Mouse (Mus musculus): ENCODE measurements at regions not wholly inside any gene's neighbourhood (a gene's known extent, or its start where the extent isn't known, plus 50 kb on each side); places are given as distances from the start of the nearest gene placed in this dataset.
A peak's percentile ranks its signal among the peaks of the same experiment; 100 is the strongest.

DNA sequence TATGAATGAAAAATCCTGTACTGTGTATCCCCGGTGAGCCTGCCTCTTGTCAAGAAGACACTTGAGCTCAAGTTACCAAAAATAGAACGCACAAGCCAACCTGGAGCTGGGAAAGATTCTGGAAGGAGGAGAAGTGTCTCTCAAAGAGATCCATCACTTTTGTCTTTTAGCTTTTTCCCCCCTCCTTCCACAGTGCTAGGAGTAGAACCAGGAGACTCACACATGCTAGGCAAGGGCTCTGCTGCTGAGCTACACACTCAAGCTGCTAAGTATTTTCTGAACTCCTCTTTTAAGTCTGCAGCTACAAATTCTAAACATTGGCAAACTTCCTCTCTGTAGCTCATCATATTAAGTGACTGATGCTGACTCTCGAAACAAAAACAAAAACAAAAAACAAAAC lies 176.2 kb upstream of the Atp5g3 start:
- H3K27ac ChIP-seq (replicated peaks), result no peak overlapping the region; the same call in 1 of the 2 replicates
- 0 out of 2 replicates have a peak, but pooled peaks cover 6% of the 10 kb centered on the region for H3K9me3 ChIP-seq
- peak overlapping the region; percentile 27; the same call in 1 of the 2 replicates for H3K4me2 ChIP-seq
- no peak overlapping the region for H3K4me3 ChIP-seq
- 39% methylated on average over 3 of the region's 3 CpGs for WGBS
- ATAC-seq (ENCODE audit: extremely low read depth, insufficient number of reproducible peaks, low FRiP score, low TSS enrichment), result no peak
- H3K27me3 ChIP-seq (replicated peaks), result no peaks in the 10 kb centered on the region
- H3K9ac ChIP-seq, result no peak overlapping the region
- H3K36me3 ChIP-seq, result no peaks in the 10 kb centered on the region
- H3K4me1 ChIP-seq, result peaks cover 31% of the 10 kb centered on the region

DNA sequence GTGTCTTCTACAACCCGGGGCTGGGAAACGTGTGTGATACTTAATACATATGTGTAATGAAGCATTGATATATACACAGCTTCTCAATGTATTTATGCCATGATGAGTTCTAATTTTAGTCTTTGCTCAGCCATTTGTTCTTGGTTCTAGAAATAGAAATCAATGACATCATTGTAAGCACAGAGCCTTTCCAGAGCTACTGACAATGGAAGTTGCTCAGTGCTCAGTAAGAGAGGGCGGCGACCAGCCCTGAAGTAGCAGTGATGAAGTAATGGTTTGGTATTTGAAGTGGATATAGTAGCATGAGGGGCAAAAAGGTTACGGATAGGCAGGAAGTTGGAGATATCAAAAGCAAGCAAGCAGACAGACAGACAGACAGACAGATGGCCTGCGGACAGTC lies 173.8 kb upstream of the Atp5g3 start:
- no peak; the same call in 1 of the 2 replicates for ATAC-seq (ENCODE audit: extremely low read depth, insufficient number of reproducible peaks, low FRiP score, low TSS enrichment)
- Histone ChIP-seq H3K36me3 (no peaks in the 10 kb centered on the region), H3K4me2 (no peak overlapping the region), H3K4me3 (no peak overlapping the region), H3K27me3 (replicated peaks) (no peaks in the 10 kb centered on the region), H3K27ac (replicated peaks) (peak overlapping the region; percentile 76), H3K9me3 (0 out of 2 replicates have a peak, but pooled peaks cover 8% of the 10 kb centered on the region), H3K4me1 (peaks cover 31% of the 10 kb centered on the region), H3K9ac (no peak overlapping the region)
- WGBS, result 47% methylated on average over 6 of the region's 6 CpGs

DNA sequence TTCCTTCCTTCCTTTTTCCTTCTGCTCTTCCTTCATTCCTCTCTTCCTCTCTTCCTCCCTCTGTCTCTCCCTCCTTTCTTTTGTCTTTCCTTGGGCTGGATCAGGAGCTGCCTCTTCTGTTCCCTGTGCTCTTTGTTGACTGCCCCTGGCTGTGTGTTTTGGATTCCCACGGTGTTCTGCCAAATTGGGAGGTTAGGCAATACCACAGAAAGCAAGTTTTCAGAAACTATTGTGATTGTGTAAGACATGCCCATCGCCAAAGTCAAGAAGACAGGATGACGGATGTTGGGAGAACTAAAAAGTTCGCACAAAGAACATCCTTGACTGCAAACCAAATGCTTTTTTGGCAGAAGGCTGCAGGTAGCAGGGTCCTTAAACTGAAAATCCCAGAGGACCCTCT lies 165.6 kb upstream of the Atp5g3 start:
- 75% methylated on average over 4 of the region's 4 CpGs for WGBS
- H3K4me3 ChIP-seq, result no peak overlapping the region
- H3K36me3 ChIP-seq, result no peaks in the 10 kb centered on the region
- no peaks in the 10 kb centered on the region for H3K4me1 ChIP-seq
- no peak for ATAC-seq (ENCODE audit: extremely low read depth, insufficient number of reproducible peaks, low FRiP score, low TSS enrichment)
- H3K9me3 ChIP-seq, result no peaks in the 10 kb centered on the region
- H3K27me3 ChIP-seq (replicated peaks), result no peaks in the 10 kb centered on the region
- no peak overlapping the region for H3K4me2 ChIP-seq
- no peak overlapping the region for H3K9ac ChIP-seq
- no peak overlapping the region for H3K27ac ChIP-seq (replicated peaks)

DNA sequence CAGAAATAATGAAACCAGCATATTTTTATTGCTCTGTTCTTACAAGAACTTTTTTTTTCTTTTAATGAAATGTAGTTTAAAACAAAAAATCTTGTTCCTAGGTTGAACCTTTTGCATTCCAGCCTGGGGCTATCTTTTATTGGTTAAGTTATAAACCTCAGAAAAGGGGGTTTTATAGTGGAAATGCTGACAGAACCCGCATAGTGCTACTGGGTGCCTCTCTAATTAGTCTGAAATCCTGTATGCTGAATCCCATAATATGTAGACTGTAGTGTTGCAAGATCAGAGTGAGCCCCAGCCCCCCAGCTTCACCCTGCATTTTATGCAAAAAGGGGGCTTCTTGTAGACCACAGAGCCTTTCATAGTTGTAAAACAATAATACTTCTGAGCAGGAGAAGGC lies 164.4 kb upstream of the Atp5g3 start:
- H3K27me3 ChIP-seq (replicated peaks), result no peaks in the 10 kb centered on the region
- H3K4me2 ChIP-seq, result no peak overlapping the region
- ATAC-seq (ENCODE audit: extremely low read depth, insufficient number of reproducible peaks, low FRiP score, low TSS enrichment), result no peak

DNA sequence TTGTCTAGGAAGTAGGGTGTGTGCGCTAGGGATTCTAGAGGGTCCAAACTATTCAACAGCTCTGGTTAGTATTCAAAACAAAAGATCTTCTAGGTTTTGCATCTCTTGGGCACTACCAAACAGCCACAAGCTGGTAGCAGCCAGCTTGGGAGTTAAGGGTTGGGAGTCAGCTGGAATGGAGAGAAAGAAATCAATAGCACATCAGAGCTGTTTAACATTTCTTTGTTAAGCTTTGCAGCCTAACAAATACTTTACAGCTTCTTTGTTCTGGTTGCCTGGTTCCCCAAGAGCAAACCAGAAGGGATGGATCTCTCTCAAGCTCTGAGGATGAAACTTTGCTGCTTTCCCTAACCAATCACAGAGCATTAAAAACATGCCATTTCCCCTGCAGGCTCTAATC lies 162.3 kb upstream of the Atp5g3 start:
- H3K4me3 ChIP-seq, result no peak overlapping the region
- WGBS, result 74% methylated on average over 1 of the region's 1 CpGs
- no peak overlapping the region for H3K4me2 ChIP-seq
- H3K9me3 ChIP-seq, result no peaks in the 10 kb centered on the region
- no peak overlapping the region for H3K27ac ChIP-seq (replicated peaks)
- H3K36me3 ChIP-seq, result no peaks in the 10 kb centered on the region
- H3K4me1 ChIP-seq, result no peaks in the 10 kb centered on the region
- no peak for ATAC-seq (ENCODE audit: extremely low read depth, insufficient number of reproducible peaks, low FRiP score, low TSS enrichment)
- no peak overlapping the region for H3K9ac ChIP-seq
- no peaks in the 10 kb centered on the region for H3K27me3 ChIP-seq (replicated peaks)

More for the DNA sequence above, 164.4 kb upstream of the Atp5g3 start:
- WGBS, result 81% methylated on average over 1 of the region's 1 CpGs
- Histone ChIP-seq H3K4me1 (no peaks in the 10 kb centered on the region), H3K9me3 (no peaks in the 10 kb centered on the region), H3K36me3 (no peaks in the 10 kb centered on the region), H3K9ac (no peak overlapping the region), H3K4me3 (no peak overlapping the region), H3K27ac (replicated peaks) (no peak overlapping the region)

DNA sequence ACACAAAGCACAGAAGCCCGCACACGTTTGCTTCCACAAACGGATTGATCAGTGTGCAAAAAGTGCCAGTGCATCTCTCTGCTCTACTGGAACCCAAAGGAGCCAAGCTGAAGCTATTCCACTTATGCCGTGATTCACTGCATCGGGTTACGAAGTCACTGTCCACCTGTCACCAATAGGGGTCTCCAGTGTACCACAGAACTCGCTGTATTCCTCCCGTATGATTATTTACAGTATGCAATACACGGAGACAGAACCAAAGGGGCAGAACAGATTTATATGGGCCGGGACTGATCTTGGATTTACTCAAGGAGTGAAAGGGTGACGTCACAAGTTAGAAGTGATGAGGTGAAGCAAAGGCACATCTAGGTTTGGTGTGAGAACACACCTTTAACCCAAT lies 155.5 kb upstream of the Atp5g3 start:
- no peak for ATAC-seq (ENCODE audit: extremely low read depth, insufficient number of reproducible peaks, low FRiP score, low TSS enrichment)
- H3K4me2 ChIP-seq, result peak overlapping the region; percentile 58
- WGBS, result 4% methylated on average over 11 of the region's 11 CpGs

DNA sequence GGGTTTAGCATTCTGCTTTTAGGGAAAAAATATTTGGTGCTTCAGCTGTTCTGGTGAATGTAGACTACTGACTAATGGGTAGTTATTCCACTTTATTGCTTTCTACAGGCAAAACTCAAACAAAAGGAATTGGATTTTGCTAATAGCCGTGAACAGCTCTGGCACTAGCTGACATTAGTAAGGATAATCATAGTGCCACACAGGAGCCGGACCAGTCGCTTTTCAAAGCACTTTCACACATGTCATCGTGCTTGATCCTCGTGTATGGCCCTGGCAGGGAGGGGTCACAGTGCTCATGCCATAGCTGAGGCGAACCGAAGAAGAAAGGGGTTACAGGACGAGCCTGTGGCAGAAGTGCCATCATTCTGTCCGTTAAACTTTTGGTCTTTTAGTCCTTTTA lies 153.2 kb upstream of the Atp5g3 start:
- Histone ChIP-seq H3K9me3 (no peaks in the 10 kb centered on the region), H3K4me2 (no peak overlapping the region), H3K36me3 (no peaks in the 10 kb centered on the region), H3K4me3 (no peak overlapping the region), H3K27ac (replicated peaks) (no peak overlapping the region), H3K4me1 (no peaks in the 10 kb centered on the region), H3K9ac (no peak overlapping the region), H3K27me3 (replicated peaks) (peaks cover 20% of the 10 kb centered on the region)
- no peak for ATAC-seq (ENCODE audit: extremely low read depth, insufficient number of reproducible peaks, low FRiP score, low TSS enrichment)
- 71% methylated on average over 9 of the region's 9 CpGs for WGBS

More for the DNA sequence above, 155.5 kb upstream of the Atp5g3 start:
- H3K9me3 ChIP-seq, result no peaks in the 10 kb centered on the region
- peak overlapping the region; percentile 29 for H3K4me3 ChIP-seq
- no peaks in the 10 kb centered on the region for H3K36me3 ChIP-seq
- peaks cover 20% of the 10 kb centered on the region for H3K27me3 ChIP-seq (replicated peaks)
- H3K4me1 ChIP-seq, result no peaks in the 10 kb centered on the region
- H3K9ac ChIP-seq, result no peak overlapping the region
- no peak overlapping the region for H3K27ac ChIP-seq (replicated peaks)

DNA sequence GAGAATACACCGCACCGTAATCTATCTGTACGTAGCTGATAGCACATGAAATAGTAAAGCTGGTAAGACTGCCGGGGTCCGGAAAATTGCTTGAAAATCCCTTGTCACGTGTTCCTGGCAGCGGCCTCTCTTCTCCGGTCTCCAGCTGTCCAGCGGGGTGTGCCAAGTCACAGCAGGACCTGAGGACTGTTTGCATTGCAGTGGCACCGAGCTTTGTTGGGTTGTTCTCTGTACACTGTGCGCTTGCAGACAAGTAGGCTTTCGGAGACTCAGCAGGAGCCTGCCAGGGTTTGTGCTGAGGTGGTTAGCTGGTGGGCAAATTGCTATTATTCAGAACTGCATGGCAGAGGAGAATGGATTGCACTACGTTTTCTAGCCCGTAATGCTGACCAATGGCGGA lies 152.7 kb upstream of the Atp5g3 start:
- Histone ChIP-seq H3K4me1 (no peaks in the 10 kb centered on the region), H3K9me3 (no peaks in the 10 kb centered on the region), H3K4me3 (no peak overlapping the region), H3K9ac (no peak overlapping the region), H3K27me3 (replicated peaks) (peaks cover 20% of the 10 kb centered on the region), H3K27ac (replicated peaks) (no peak overlapping the region), H3K4me2 (no peak overlapping the region), H3K36me3 (no peaks in the 10 kb centered on the region)
- WGBS, result 79% methylated on average over 15 of the region's 15 CpGs
- ATAC-seq (ENCODE audit: extremely low read depth, insufficient number of reproducible peaks, low FRiP score, low TSS enrichment), result no peak

DNA sequence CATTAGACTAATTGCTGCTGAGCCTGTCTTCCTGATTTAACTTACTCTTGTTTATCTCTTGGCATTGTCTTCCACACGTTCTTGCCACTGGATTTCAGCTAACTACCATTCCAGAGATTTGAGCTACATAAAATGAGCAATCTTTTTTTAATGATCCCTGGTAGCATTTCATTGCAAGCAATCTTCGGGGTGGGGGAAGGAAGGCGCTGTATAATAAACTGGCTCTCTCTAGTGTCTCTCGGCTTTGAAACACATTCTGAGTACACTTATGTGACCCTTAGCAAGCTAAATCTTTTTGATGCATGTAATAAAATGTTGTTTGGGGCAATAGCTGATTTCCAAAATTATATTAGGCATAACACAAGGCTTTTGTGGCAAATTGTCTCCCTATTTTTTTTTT lies 152.2 kb upstream of the Atp5g3 start:
- H3K36me3 ChIP-seq, result no peaks in the 10 kb centered on the region
- no peak overlapping the region for H3K27ac ChIP-seq (replicated peaks)
- ATAC-seq (ENCODE audit: extremely low read depth, insufficient number of reproducible peaks, low FRiP score, low TSS enrichment), result no peak
- WGBS, result 70% methylated on average over 4 of the region's 4 CpGs
- H3K9ac ChIP-seq, result no peak overlapping the region
- H3K4me1 ChIP-seq, result no peaks in the 10 kb centered on the region
- no peaks in the 10 kb centered on the region for H3K9me3 ChIP-seq
- no peak overlapping the region for H3K4me3 ChIP-seq
- H3K4me2 ChIP-seq, result no peak overlapping the region
- peaks cover 20% of the 10 kb centered on the region for H3K27me3 ChIP-seq (replicated peaks)

DNA sequence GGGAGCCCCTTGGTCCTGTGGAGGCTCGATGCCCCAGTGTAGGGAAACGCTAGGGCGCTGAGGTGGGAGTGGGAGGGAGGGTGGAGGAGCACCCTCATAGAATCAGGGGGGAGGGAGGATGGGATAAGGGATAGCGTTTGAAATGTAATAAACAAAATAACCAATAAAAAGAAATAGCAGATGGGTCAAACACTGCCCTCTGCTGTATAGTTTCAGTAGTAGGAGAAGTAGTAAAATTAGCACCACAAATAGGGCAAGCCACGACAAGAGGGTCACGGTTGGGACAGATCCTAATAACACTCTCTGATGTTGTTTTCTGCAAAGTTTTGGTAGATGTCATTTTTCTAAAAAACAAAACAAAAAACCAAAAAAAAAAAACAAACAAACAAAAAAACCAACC lies 131.3 kb upstream of the Atp5g3 start:
- Histone ChIP-seq H3K9ac (no peak overlapping the region), H3K36me3 (no peaks in the 10 kb centered on the region), H3K27ac (replicated peaks) (no peak overlapping the region), H3K4me1 (no peaks in the 10 kb centered on the region), H3K27me3 (replicated peaks) (no peaks in the 10 kb centered on the region), H3K4me3 (no peak overlapping the region), H3K4me2 (no peak overlapping the region), H3K9me3 (no peaks in the 10 kb centered on the region)
- ATAC-seq (ENCODE audit: extremely low read depth, insufficient number of reproducible peaks, low FRiP score, low TSS enrichment), result no peak
- WGBS, result 75% methylated on average over 6 of the region's 6 CpGs

DNA sequence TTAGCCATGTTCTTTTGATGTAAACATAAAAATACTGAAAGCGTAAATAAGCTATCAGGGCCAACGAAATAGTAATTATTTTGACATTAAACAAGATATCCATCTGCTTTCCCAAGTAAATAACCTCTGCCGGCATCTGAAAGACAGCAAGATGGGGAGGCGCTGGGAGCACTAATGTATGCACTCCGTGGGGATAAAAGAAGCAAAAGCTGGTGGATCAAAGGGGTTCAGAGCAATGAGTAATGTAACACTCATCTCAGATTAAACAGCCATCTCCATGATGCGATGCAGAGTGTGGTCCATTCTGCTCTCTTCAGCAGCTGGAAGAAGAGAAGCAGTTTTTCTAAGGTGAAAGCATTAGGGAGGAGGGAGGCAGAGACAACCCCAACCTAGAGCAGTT lies 128.5 kb upstream of the Atp5g3 start:
- 53% methylated on average over 6 of the region's 6 CpGs for WGBS
- Histone ChIP-seq H3K27ac (replicated peaks) (no peak overlapping the region), H3K9ac (no peak overlapping the region), H3K36me3 (no peaks in the 10 kb centered on the region), H3K27me3 (replicated peaks) (no peaks in the 10 kb centered on the region), H3K4me2 (no peak overlapping the region), H3K4me3 (no peak overlapping the region), H3K9me3 (no peaks in the 10 kb centered on the region), H3K4me1 (no peaks in the 10 kb centered on the region)
- ATAC-seq (ENCODE audit: extremely low read depth, insufficient number of reproducible peaks, low FRiP score, low TSS enrichment), result no peak

DNA sequence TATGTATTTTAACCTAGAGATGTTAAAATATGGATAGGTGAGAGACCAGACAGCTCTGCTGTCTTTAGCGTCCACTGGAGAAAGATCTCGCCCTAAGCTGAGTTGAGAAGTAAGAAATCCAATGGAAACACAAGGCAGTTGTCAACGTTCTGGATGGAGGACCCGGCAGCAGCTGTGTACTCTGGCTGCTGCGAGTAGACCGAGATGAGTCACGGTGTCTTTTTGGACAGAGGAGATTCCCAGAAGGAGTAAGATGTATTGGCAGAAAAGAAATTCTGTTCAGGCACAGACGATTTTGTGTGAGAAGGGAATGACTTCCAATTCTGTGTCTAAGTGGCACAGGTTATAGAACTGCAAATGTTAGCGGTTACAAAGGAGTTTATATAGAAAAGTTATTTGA lies 124.9 kb upstream of the Atp5g3 start:
- no peak overlapping the region for H3K27ac ChIP-seq (replicated peaks)
- H3K4me3 ChIP-seq, result no peak overlapping the region
- H3K9ac ChIP-seq, result no peak overlapping the region
- 83% methylated on average over 9 of the region's 9 CpGs for whole genome bisulfite sequencing
- no peaks in the 10 kb centered on the region for H3K36me3 ChIP-seq
- H3K9me3 ChIP-seq, result no peaks in the 10 kb centered on the region
- no peak overlapping the region for H3K4me2 ChIP-seq
- ATAC-seq (ENCODE audit: extremely low read depth, insufficient number of reproducible peaks, low FRiP score, low TSS enrichment), result no peak
- no peaks in the 10 kb centered on the region for H3K27me3 ChIP-seq (replicated peaks)
- no peaks in the 10 kb centered on the region for H3K4me1 ChIP-seq
